Mouse (Mus musculus): ENCODE results near the gene Gm11172. TPM values are rescaled to one million over a fixed set of nuclear protein-coding genes. Genes with fewer than 3 reads are reported as not detected.
"Not testable (repeated sequence)": the region's sequence is repeated elsewhere in the genome, so short reads cannot be mapped to it uniquely, and the experiment has no call there.

Gm11172 gene
- polyA plus RNA-seq, 2 experiments: not detected

DNA sequence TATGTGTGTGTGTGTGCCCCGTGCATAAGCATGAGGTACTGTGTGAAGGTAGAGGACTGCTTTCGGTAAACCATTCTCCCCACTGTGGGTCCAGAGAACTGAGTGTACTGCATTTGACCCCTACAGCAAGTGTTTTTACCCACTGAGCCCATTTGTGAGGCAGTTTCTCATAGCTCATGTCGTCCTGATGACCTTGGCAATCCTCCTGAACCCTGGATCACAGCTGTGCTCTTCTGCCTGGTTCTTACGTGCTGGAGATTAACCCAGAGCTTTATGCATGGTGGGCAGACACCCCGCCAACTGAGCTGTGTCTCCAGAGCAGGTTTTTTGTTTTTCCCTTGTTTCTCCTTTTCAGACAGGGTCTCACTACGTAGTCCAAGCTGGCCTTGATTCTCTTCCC is 33.2 kb downstream of the Gm11172 start:
- H3K36me3 ChIP-seq (ENCODE audit: control insufficient read depth, insufficient read depth, low read length): no peaks in the 10 kb centered on the region
- no peak overlapping the region for H3K9ac ChIP-seq (ENCODE audit: low read depth, low read length, severe bottlenecking)
- no peaks in the 10 kb centered on the region for H3K27me3 ChIP-seq (ENCODE audit: control insufficient read depth, insufficient read depth, low read length)
- H3K4me3 ChIP-seq (replicated peaks; ENCODE audit: low read length): no peak overlapping the region
- no peaks in the 10 kb centered on the region for H3K9me3 ChIP-seq (ENCODE audit: control insufficient read depth, low read length)
- DNase-seq (ENCODE audit: low spot score) (no peak), ATAC-seq (ENCODE audit: low FRiP score, low read depth) (no peak)
- TF ChIP-seq POLR2A (IDR thresholded peaks at IDR 0.05; ENCODE audit: borderline replicate concordance, extremely low read depth, insufficient read depth, insufficient read length): no peak
- H3K27ac ChIP-seq (replicated peaks; ENCODE audit: low read depth, low read length): no peak overlapping the region
- H3K4me2 ChIP-seq (replicated peaks; ENCODE audit: low read depth, low read length, severe bottlenecking): no peak overlapping the region
- WGBS: 78% methylated on average over 6 of the region's 6 CpGs
- H3K4me1 ChIP-seq (ENCODE audit: control insufficient read depth, insufficient read depth, low read length): peaks cover 48% of the 10 kb centered on the region

DNA sequence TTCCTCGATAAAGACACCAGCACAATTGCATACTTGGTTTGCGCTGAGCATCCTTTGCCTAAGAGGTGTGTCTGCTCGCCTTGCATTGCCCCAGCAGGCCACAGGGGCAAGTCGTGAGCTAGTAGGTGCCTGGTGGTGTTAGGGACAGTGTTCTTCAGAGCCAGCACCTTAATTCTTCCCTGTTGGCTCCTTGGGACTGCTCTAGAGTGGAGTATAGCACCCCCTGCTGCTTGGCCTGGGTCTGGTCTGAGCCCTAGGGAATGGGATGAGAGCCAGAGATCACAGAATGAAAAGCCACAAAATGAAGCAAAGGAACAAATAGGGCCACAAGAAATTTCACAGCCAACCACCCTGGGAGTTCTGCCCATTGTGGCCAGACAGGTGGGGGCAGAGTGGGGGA is 33.8 kb downstream of the Gm11172 start:
- no peak for TF ChIP-seq POLR2A (IDR thresholded peaks at IDR 0.05; ENCODE audit: borderline replicate concordance, extremely low read depth, insufficient read depth, insufficient read length)
- H3K9ac ChIP-seq (ENCODE audit: low read depth, low read length, severe bottlenecking): no peak overlapping the region
- no peak overlapping the region for H3K27ac ChIP-seq (replicated peaks; ENCODE audit: low read depth, low read length)
- H3K36me3 ChIP-seq (ENCODE audit: control insufficient read depth, insufficient read depth, low read length): no peaks in the 10 kb centered on the region
- no peaks in the 10 kb centered on the region for H3K27me3 ChIP-seq (ENCODE audit: control insufficient read depth, insufficient read depth, low read length)
- H3K9me3 ChIP-seq (ENCODE audit: control insufficient read depth, low read length): no peaks in the 10 kb centered on the region
- no peak for ATAC-seq (ENCODE audit: low FRiP score, low read depth)
- H3K4me2 ChIP-seq (replicated peaks; ENCODE audit: low read depth, low read length, severe bottlenecking): no peak overlapping the region
- no peak for DNase-seq (ENCODE audit: low spot score)
- WGBS: 54% methylated on average over 4 of the region's 4 CpGs
- H3K4me3 ChIP-seq (replicated peaks; ENCODE audit: low read length): no peak overlapping the region
- peaks cover 54% of the 10 kb centered on the region for H3K4me1 ChIP-seq (ENCODE audit: control insufficient read depth, insufficient read depth, low read length)

DNA sequence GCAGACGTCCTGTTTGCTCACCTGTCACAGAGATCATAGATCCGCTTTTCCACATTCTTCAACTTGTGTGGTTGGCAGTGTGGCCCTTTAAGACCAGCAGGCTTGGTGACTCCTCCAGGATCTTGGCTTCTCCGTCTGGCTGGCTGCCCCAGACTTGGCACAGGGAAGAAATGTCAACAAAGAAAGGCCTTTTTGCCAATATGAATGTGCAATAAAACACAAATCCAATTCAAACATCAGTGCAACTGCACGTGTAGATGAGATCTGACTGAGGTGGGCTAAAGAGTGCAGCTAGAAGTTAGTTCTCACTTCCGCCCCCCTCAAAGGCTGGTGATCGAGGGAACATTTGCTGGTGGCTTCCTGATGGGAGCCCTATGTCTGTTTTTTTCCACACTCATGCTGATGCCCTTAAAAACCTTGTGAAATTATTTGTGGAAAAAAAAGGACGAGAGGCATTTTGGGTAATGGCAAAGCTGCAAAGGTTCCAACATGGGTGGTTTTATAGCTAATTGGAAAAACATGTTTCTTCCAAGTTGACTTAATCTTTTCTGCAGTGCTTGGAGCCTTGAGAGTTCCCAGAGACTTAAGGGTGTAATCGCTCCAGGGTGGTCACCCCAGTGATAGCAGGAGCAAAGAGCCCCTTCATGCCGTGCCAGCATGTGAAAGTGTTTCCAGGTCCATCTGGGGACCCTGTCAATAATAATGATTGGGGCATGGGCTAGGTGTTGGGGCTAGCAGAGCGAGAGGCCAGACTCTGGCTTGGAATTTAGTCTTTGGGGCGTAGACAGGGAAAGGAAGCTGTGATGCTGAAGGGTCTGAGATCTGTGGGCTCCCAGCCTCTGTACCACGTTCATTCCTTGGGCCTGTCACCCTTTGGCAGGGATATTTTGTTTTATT is 37.5 kb downstream of the Gm11172 start:
- Histone ChIP-seq H3K36me3 (ENCODE audit: control insufficient read depth, insufficient read depth, low read length) (no peaks in the 10 kb centered on the region), H3K9me3 (ENCODE audit: control insufficient read depth, low read length) (no peaks in the 10 kb centered on the region), H3K4me2 (replicated peaks; ENCODE audit: low read depth, low read length, severe bottlenecking) (peak overlapping the region; percentile 28; the same call in 1 of the 2 replicates), H3K4me3 (replicated peaks; ENCODE audit: low read length) (no peak overlapping the region), H3K27ac (replicated peaks; ENCODE audit: low read depth, low read length) (peak overlapping the region; percentile 95), H3K9ac (ENCODE audit: low read depth, low read length, severe bottlenecking) (no peak overlapping the region), H3K27me3 (ENCODE audit: control insufficient read depth, insufficient read depth, low read length) (no peaks in the 10 kb centered on the region), H3K4me1 (ENCODE audit: control insufficient read depth, insufficient read depth, low read length) (peaks cover 42% of the 10 kb centered on the region)
- DNase-seq (ENCODE audit: low spot score) (peak; percentile 90), ATAC-seq (ENCODE audit: low FRiP score, low read depth) (peak; percentile 60)
- TF ChIP-seq POLR2A (IDR thresholded peaks at IDR 0.05; ENCODE audit: borderline replicate concordance, extremely low read depth, insufficient read depth, insufficient read length): no peak
- 16% methylated on average over 12 of the region's 12 CpGs for WGBS

DNA sequence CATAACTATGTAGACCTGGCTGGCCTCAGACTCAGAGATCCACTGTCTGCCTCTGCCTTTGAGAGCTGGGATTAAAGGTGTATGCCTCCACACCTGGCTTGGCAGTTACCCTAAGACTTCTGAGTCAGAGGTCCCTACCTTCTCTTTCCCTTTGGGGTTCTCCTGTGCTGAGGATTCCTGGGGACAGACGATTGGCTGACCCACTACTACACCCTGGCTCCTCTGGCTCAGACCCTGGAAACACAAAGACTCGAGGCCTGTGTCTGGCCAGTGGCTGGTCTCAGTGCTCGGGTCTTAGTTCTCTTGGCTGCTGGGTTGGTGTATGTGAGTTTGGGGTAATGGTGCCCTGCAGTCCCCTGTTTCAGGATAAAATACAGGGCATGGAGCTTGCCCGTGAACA is 38.2 kb downstream of the Gm11172 start:
- peaks cover 42% of the 10 kb centered on the region for H3K4me1 ChIP-seq (ENCODE audit: control insufficient read depth, insufficient read depth, low read length)
- no peak overlapping the region for H3K9ac ChIP-seq (ENCODE audit: low read depth, low read length, severe bottlenecking)
- TF ChIP-seq POLR2A (IDR thresholded peaks at IDR 0.05; ENCODE audit: borderline replicate concordance, extremely low read depth, insufficient read depth, insufficient read length): no peak
- no peak overlapping the region for H3K4me3 ChIP-seq (replicated peaks; ENCODE audit: low read length)
- no peak for ATAC-seq (ENCODE audit: low FRiP score, low read depth)
- H3K27ac ChIP-seq (replicated peaks; ENCODE audit: low read depth, low read length): peak overlapping the region; percentile 95
- H3K27me3 ChIP-seq (ENCODE audit: control insufficient read depth, insufficient read depth, low read length): no peaks in the 10 kb centered on the region
- 40% methylated on average over 4 of the region's 4 CpGs for WGBS
- no peaks in the 10 kb centered on the region for H3K36me3 ChIP-seq (ENCODE audit: control insufficient read depth, insufficient read depth, low read length)
- peak overlapping the region; percentile 28; the same call in 1 of the 2 replicates for H3K4me2 ChIP-seq (replicated peaks; ENCODE audit: low read depth, low read length, severe bottlenecking)
- H3K9me3 ChIP-seq (ENCODE audit: control insufficient read depth, low read length): no peaks in the 10 kb centered on the region
- peak; percentile 13 for DNase-seq (ENCODE audit: low spot score)

DNA sequence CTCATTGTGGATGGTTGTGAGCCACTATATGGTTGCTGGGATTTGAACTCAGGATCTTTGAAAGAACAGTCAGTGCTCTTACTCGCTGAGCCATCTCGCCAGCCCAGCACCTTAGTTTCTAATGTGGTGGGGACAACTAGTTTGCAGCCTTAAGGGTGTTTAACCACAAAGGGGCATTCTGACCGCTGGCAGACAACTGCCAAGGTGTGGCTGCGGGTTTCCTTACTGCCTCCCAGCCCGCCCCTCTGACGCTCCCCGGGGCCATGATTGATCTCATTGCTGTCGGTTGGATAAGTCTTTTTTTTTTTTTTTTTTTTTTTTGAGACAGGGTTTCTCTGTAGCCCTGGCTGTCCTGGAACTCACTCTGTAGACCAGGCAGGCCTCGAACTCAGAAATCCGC is 39.5 kb downstream of the Gm11172 start:
- WGBS: 91% methylated on average over 10 of the region's 10 CpGs
- H3K27me3 ChIP-seq (ENCODE audit: control insufficient read depth, insufficient read depth, low read length): not testable (repeated sequence)

More for the DNA sequence above, 39.5 kb downstream of the Gm11172 start:
- H3K9ac ChIP-seq (ENCODE audit: low read depth, low read length, severe bottlenecking); H3K36me3 ChIP-seq (ENCODE audit: control insufficient read depth, insufficient read depth, low read length); H3K9me3 ChIP-seq (ENCODE audit: control insufficient read depth, low read length); H3K4me2 ChIP-seq (replicated peaks; ENCODE audit: low read depth, low read length, severe bottlenecking); H3K27ac ChIP-seq (replicated peaks; ENCODE audit: low read depth, low read length); DNase-seq (ENCODE audit: low spot score); ATAC-seq (ENCODE audit: low FRiP score, low read depth); H3K4me3 ChIP-seq (replicated peaks; ENCODE audit: low read length): not testable (repeated sequence)
- H3K4me1 ChIP-seq (ENCODE audit: control insufficient read depth, insufficient read depth, low read length): peaks cover 38% of the 10 kb centered on the region

Measured in limb, embryonic 14.5 days (tissue).